Mouse (Mus musculus) hindbrain, embryonic 16.5 days (tissue): ENCODE data around the gene Epb41l1. TPM values are rescaled to one million over a fixed set of nuclear protein-coding genes. Genes with fewer than 3 reads are reported as not detected.
A peak's percentile ranks its signal among the peaks of the same experiment; 100 is the strongest.
"Not testable (repeated sequence)": the region's sequence is repeated elsewhere in the genome, so short reads cannot be mapped to it uniquely, and the experiment has no call there.

ENCODE experiments used
- ATAC-seq: fragments of 200-750 bp; cut with Nextera tagmentation; 2 replicates; pipeline ENCODE4 v1.8.0; 2017; ENCODE audit warnings: moderate TSS enrichment, moderate library complexity
- H3K27ac ChIP-seq: fragments of 300-500 bp; sonication (generic); 2 replicates; pipeline ENCODE4 v1.5.1; 2014; ENCODE audit warnings: low read depth, mild to moderate bottlenecking, control low read depth, low read length, moderate library complexity
- H3K27me3 ChIP-seq: fragments of 300-500 bp; sonication (generic); replicated peaks from 2 replicates; pipeline ENCODE4 v1.6.1; 2014; ENCODE audit warnings: low read length; ENCODE audit not compliant: control insufficient read depth, insufficient read depth
- H3K36me3 ChIP-seq: fragments of 300-500 bp; sonication (generic); 2 replicates; pipeline ENCODE4 v1.6.1; 2014; ENCODE audit warnings: mild to moderate bottlenecking, low read length, moderate library complexity, mixed read lengths; ENCODE audit not compliant: control insufficient read depth, insufficient read depth
- H3K4me1 ChIP-seq: fragments of 300-500 bp; sonication (generic); 2 replicates; pipeline ENCODE4 v1.6.1; 2014; ENCODE audit warnings: low read depth, low read length; ENCODE audit not compliant: control insufficient read depth, insufficient read depth
- H3K4me2 ChIP-seq: fragments of 300-500 bp; sonication (generic); 2 replicates; pipeline ENCODE4 v1.6.1; 2014; ENCODE audit warnings: mild to moderate bottlenecking, low read length, control low read depth, moderate library complexity
- H3K4me3 ChIP-seq: fragments of 300-500 bp; sonication (generic); 2 replicates; pipeline ENCODE4 v1.5.1; 2014; ENCODE audit warnings: mild to moderate bottlenecking, low read length, control low read depth, moderate library complexity
- H3K9ac ChIP-seq: fragments of 300-500 bp; sonication (generic); 2 replicates; pipeline ENCODE4 v1.6.1; 2014; ENCODE audit warnings: low read depth, mild to moderate bottlenecking, control low read depth, low read length, moderate library complexity
- H3K9me3 ChIP-seq: fragments of 300-500 bp; sonication (generic); 2 replicates; pipeline ENCODE4 v1.6.1; 2014; ENCODE audit warnings: mild to moderate bottlenecking, low read length, moderate library complexity; ENCODE audit not compliant: control insufficient read depth
- WGBS: fragments of 180-500 bp; shearing (Covaris S2); extraction: QIAGEN DNeasy Blood & Tissue Kit; methylation state at CpG from one replicate; pipeline ENCODE4 v1.1.7; 2014; 5-methylcytosine and 5-hydroxymethylcytosine counted together
- polyA plus RNA-seq: library from polyadenylated mRNA; unstranded; fragments of >200 nt; fragmentation: Nextera tagmentation; extraction: Ambion mirVana; gene quantifications from 2 replicates; pipeline ENCODE4 v1.2.1, GENCODE M21; 2015

Epb41l1 gene
- polyA plus RNA-seq, 1 experiment from 2014 or later: 17.0 TPM

DNA sequence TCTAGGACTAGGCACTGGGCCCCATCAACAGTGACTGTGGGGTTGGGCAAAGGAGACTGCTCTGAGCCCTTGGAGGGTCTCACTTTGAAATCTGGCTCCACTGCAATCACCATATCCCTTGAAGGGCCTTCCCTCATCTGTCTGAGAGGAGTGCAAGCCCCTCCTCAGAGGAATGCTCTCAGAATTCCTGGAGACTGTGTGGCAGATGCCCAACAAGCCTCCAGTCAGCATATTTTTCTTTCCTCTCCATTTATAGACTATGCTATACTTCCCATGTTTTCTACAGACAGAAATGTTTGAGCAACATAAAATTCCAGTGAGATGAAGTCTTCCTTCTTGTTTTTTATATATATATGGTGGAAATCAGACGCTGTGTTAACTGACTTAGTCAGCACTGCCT is 21.2 kb upstream of the Epb41l1 start:
- no peaks in the 10 kb centered on the region for H3K27me3 ChIP-seq
- peaks cover 10% of the 10 kb centered on the region for H3K4me1 ChIP-seq
- H3K9me3 ChIP-seq: no peaks in the 10 kb centered on the region
- H3K9ac ChIP-seq: no peak overlapping the region
- H3K36me3 ChIP-seq: no peaks in the 10 kb centered on the region
- 84% methylated on average over 1 of the region's 1 CpGs for WGBS
- no peak overlapping the region for H3K4me3 ChIP-seq
- H3K4me2 ChIP-seq: no peak overlapping the region
- no peak for ATAC-seq
- no peak overlapping the region for H3K27ac ChIP-seq

DNA sequence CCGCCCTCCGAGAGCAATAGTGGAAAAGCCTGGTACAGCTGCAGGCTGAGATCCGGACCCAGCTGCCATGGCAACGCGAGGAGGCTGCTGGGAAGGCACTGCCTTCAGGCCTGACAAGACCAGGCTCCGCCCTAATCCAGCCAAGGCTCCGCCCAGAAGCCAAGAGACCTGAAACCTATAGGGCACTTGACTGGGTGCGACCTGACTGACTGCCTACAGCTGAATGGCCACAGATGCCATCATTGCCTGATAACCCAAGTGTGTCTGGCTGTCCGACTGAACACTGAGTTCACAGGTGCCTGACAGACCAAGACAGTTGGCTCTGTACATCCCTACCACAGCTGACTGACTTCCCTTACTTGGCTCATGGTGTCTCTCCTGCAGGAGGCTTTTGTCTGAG is 19.4 kb upstream of the Epb41l1 start:
- Histone ChIP-seq H3K4me3 (no peak overlapping the region), H3K4me1 (peaks cover 10% of the 10 kb centered on the region), H3K27me3 (no peaks in the 10 kb centered on the region), H3K9me3 (no peaks in the 10 kb centered on the region), H3K4me2 (peak overlapping the region; percentile 44), H3K9ac (no peak overlapping the region; the same call in 1 of the 2 replicates), H3K36me3 (no peaks in the 10 kb centered on the region), H3K27ac (peak overlapping the region; percentile 9)
- WGBS: 5% methylated on average over 9 of the region's 9 CpGs
- ATAC-seq: peak; percentile 96

GRCm38 (mm10) chr2:156402036-156402435 is 18.7 kb upstream of the Epb41l1 start:
- Histone ChIP-seq H3K4me3 (no peak overlapping the region), H3K27me3 (no peaks in the 10 kb centered on the region), H3K27ac (no peak overlapping the region), H3K36me3 (no peaks in the 10 kb centered on the region), H3K9me3 (no peaks in the 10 kb centered on the region), H3K4me1 (peaks cover 10% of the 10 kb centered on the region), H3K9ac (no peak overlapping the region), H3K4me2 (no peak overlapping the region)
- no peak for ATAC-seq
- 95% methylated on average over 3 of the region's 3 CpGs for WGBS

DNA sequence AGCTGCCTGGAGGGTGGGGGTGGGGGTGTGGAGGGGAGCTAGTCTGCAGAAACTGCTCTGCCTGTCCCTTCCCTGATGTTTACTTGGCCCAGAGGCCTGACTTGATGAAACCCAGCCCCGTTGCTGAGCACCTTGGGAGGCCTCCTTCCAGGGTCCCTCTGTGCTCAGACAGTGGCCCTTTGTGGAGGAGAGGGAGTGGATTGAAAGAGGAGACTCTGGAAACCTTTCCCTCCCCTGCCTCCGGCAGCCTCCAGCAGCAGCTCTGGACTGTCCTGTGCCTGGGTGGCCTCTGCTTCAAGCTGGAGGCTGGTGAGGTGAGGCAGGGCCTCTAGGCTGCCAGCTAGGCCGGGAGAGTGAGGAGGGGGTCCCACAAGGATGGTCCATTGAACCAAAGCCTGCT is 13.7 kb upstream of the Epb41l1 start:
- 0 out of 2 replicates have a peak, but pooled peaks have one; percentile 20 for ATAC-seq
- peak overlapping the region; percentile 9; the same call in 1 of the 2 replicates for H3K9ac ChIP-seq
- no peak overlapping the region for H3K4me2 ChIP-seq
- H3K27ac ChIP-seq: no peak overlapping the region
- H3K4me1 ChIP-seq: peaks cover 4% of the 10 kb centered on the region; the same call in 1 of the 2 replicates
- H3K4me3 ChIP-seq: no peak overlapping the region
- H3K36me3 ChIP-seq: no peaks in the 10 kb centered on the region
- H3K27me3 ChIP-seq: no peaks in the 10 kb centered on the region
- H3K9me3 ChIP-seq: no peaks in the 10 kb centered on the region
- WGBS: 14% methylated on average over 3 of the region's 3 CpGs

- peaks cover 4% of the 10 kb centered on the region; the same call in 1 of the 2 replicates for H3K4me1 ChIP-seq
- peak overlapping the region; percentile 23; the same call in 1 of the 2 replicates for H3K4me2 ChIP-seq
- H3K4me3 ChIP-seq: no peak overlapping the region
- no peaks in the 10 kb centered on the region for H3K36me3 ChIP-seq
- H3K27ac ChIP-seq: no peak overlapping the region
- 18% methylated on average over 8 of the region's 8 CpGs for WGBS
- no peaks in the 10 kb centered on the region for H3K27me3 ChIP-seq
- peak overlapping the region; percentile 45 for H3K9ac ChIP-seq
- no peaks in the 10 kb centered on the region for H3K9me3 ChIP-seq
- ATAC-seq: no peak
Observed at GRCm38 (mm10) chr2:156408168-156408567, 12.5 kb upstream of the Epb41l1 start.

GRCm38 (mm10) chr2:156411348-156411747 is 9.4 kb upstream of the Epb41l1 start:
- H3K27ac ChIP-seq, H3K9me3 ChIP-seq, H3K36me3 ChIP-seq, H3K4me1 ChIP-seq, H3K27me3 ChIP-seq, H3K9ac ChIP-seq, H3K4me3 ChIP-seq, ATAC-seq, H3K4me2 ChIP-seq: not testable (repeated sequence)
- WGBS: 78% methylated on average over 5 of the region's 7 CpGs

- Histone ChIP-seq H3K27ac (no peak overlapping the region), H3K4me1 (peaks cover 2% of the 10 kb centered on the region; the same call in 1 of the 2 replicates), H3K27me3 (no peaks in the 10 kb centered on the region), H3K9ac (no peak overlapping the region), H3K36me3 (no peaks in the 10 kb centered on the region), H3K9me3 (no peaks in the 10 kb centered on the region), H3K4me2 (no peak overlapping the region), H3K4me3 (no peak overlapping the region)
- ATAC-seq: no peak
- WGBS: 78% methylated on average over 2 of the region's 2 CpGs
Observed at GRCm38 (mm10) chr2:156414996-156415395, 5.7 kb upstream of the Epb41l1 start.

DNA sequence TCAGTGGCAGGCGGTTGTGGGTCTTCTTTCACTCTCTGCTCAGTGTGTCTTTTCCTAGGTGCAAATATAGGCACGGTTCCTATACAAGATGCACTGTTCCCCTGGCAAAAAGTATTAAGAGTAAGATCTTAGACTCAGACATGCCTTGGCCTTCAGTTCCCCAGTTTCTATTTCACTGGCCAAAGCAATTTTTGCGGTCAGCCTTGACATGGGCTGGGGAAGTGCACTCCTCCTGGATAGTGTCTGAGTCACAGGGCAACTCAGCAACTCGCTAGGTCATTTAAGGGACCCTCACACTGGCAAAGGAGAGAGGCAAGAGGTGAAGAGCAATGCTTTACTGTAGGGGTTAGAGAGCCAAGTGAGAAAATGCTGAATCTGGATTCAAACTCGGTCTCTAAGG is 5.0 kb upstream of the Epb41l1 start:
- H3K27me3 ChIP-seq: no peaks in the 10 kb centered on the region
- no peaks in the 10 kb centered on the region for H3K36me3 ChIP-seq
- H3K9ac ChIP-seq: no peak overlapping the region
- ATAC-seq: no peak
- H3K4me1 ChIP-seq: peaks cover 5% of the 10 kb centered on the region; the same call in 1 of the 2 replicates
- H3K9me3 ChIP-seq: no peaks in the 10 kb centered on the region
- H3K4me2 ChIP-seq: no peak overlapping the region
- no peak overlapping the region for H3K27ac ChIP-seq
- 71% methylated on average over 5 of the region's 5 CpGs for WGBS
- no peak overlapping the region for H3K4me3 ChIP-seq

- Histone ChIP-seq H3K4me3 (no peak overlapping the region), H3K27ac (no peak overlapping the region), H3K4me2 (no peak overlapping the region), H3K4me1 (peaks cover 5% of the 10 kb centered on the region; the same call in 1 of the 2 replicates), H3K36me3 (no peaks in the 10 kb centered on the region), H3K27me3 (no peaks in the 10 kb centered on the region), H3K9me3 (no peaks in the 10 kb centered on the region), H3K9ac (no peak overlapping the region)
- ATAC-seq: no peak
- WGBS: 50% methylated on average over 1 of the region's 1 CpGs
Observed at GRCm38 (mm10) chr2:156417194-156417593, 3.5 kb upstream of the Epb41l1 start.

- Histone ChIP-seq H3K4me3 (no peak overlapping the region), H3K27ac (no peak overlapping the region), H3K9me3 (no peaks in the 10 kb centered on the region), H3K4me1 (peaks cover 10% of the 10 kb centered on the region), H3K27me3 (no peaks in the 10 kb centered on the region), H3K4me2 (no peak overlapping the region), H3K9ac (no peak overlapping the region), H3K36me3 (no peaks in the 10 kb centered on the region)
- no peak for ATAC-seq
- 84% methylated on average over 5 of the region's 5 CpGs for WGBS
Observed at GRCm38 (mm10) chr2:156418467-156418866, 2.2 kb upstream of the Epb41l1 start.
